Comparison of ENCODE assay signal across 19 mouse cellular contexts in the genomic region with DNA sequence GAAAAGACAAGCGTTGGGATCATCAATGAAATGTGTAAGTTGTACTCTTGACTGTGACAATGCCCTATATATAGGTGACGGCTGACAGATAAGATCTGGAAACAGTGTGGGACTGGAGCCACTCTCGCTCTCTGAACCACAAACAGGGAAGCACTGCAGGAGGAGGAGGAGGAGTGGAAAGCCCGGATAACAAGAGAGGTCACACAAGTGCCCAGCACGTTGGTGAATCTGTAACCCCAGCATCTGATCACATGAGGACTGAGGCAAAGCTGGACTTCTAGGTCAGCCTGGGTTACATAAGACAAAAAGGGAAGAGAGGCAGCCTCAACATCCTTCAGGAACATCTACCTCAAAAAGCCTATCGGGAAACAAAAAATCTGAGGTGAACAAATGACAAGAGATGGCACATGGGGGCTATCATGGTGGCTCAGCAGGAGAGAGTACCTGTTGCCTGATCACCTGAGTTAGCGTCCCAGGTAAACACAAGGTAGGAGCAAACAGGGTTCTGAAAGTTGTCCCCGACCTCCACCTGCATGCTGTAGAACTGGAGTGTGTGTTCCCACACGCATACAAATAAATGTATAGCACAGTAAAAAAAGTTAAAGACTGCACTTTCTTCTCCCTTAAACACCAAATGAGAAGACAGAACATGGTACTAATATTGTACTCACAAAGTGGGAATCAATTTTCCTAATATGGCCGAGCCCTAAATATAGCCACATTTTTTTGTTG. TPM values are rescaled to one million over a fixed set of nuclear protein-coding genes. Genes with fewer than 3 reads are reported as not detected.
DNase-seq lines count a peak whose midpoint lies in the region; ATAC-seq and TF ChIP-seq lines count a peak whose summit lies in the region.
"Had no signal": no experiment of that assay in that cellular context is flagged by ENCODE, and none has a peak within 500 bp of the region (broad histone marks: within the 10 kb centered on the region; RNA-seq: fewer than 3 reads in every experiment).

No protein-coding gene starts in this region.

- 58% methylated on average over 10 of the region's 10 CpGs for WGBS in kidney, adult 2 months
- 80% methylated on average over 10 of the region's 10 CpGs for WGBS in kidney, embryonic 14.5 days
- 48% methylated on average over 10 of the region's 10 CpGs for WGBS in liver, embryonic 16.5 days (ENCODE audit: insufficient replicate concordance)
- 83% methylated on average over 10 of the region's 10 CpGs for WGBS in hindbrain, embryonic 10.5 days

- no peak overlapping the region for H3K4me2 ChIP-seq in kidney, embryonic 14.5 days (replicated peaks; ENCODE audit: low read depth, low read length)
- peak overlapping the region; percentile 78 for H3K4me2 ChIP-seq in liver, embryonic 16.5 days (ENCODE audit: low read depth, low read length)
- H3K4me2 ChIP-seq: hindbrain, embryonic 13.5 days; limb, embryonic 13.5 days; stomach, embryonic 15.5 days had no signal

- TF ChIP-seq CTCF in kidney, adult 2 months (conservative IDR thresholded peaks at IDR 0.05; ENCODE audit: insufficient read depth, insufficient read length, low read depth, low read length): no peak

- peak overlapping the region; percentile 43; the same call in 1 of the 2 replicates for H3K4me3 ChIP-seq in kidney, adult 2 months (ENCODE audit: insufficient read depth, low read depth, low read length)
- no peak overlapping the region for H3K4me3 ChIP-seq in kidney, embryonic 14.5 days (ENCODE audit: low read length)
- H3K4me3 ChIP-seq in liver, embryonic 16.5 days (ENCODE audit: low read depth, low read length): peak overlapping the region; percentile 98
- no peak overlapping the region for H3K4me3 ChIP-seq in hindbrain, embryonic 10.5 days
- H3K4me3 ChIP-seq: hindbrain, embryonic 13.5 days; limb, embryonic 13.5 days; midbrain, embryonic 10.5 days; neural tube, embryonic 13.5 days; stomach, embryonic 15.5 days had no signal

- H3K27ac ChIP-seq in kidney, adult 2 months (ENCODE audit: insufficient read depth, low read depth, low read length): peak overlapping the region; percentile 95
- no peak overlapping the region for H3K27ac ChIP-seq in kidney, embryonic 14.5 days (ENCODE audit: low read depth, low read length)
- H3K27ac ChIP-seq in liver, embryonic 16.5 days (ENCODE audit: low read length): no peak overlapping the region
- no peak overlapping the region for H3K27ac ChIP-seq in hindbrain, embryonic 10.5 days
- H3K27ac ChIP-seq: hindbrain, embryonic 13.5 days; limb, embryonic 13.5 days; midbrain, embryonic 10.5 days; neural tube, embryonic 13.5 days; stomach, embryonic 15.5 days had no signal

- peaks cover 5% of the 10 kb centered on the region; the same call in 1 of the 2 replicates for H3K4me1 ChIP-seq in kidney, adult 2 months (ENCODE audit: control insufficient read depth, insufficient read depth, low read length)
- 0 out of 2 replicates have a peak, but pooled peaks cover 5% of the 10 kb centered on the region for H3K4me1 ChIP-seq in kidney, embryonic 14.5 days (ENCODE audit: control insufficient read depth, insufficient read depth, low read length)
- H3K4me1 ChIP-seq in liver, embryonic 16.5 days (ENCODE audit: control insufficient read depth, low read depth, low read length): peaks cover 27% of the 10 kb centered on the region
- H3K4me1 ChIP-seq in hindbrain, embryonic 10.5 days (replicated peaks): peaks cover 23% of the 10 kb centered on the region

- peak; percentile 56 for DNase-seq in cerebellum, adult 9-10 months
- DNase-seq in cerebellum, adult 8-10 months: no peak
- peak; percentile 92 for DNase-seq in kidney, adult 2 months
- peak; percentile 74 for DNase-seq in kidney, postnatal 14 days
- no peak for DNase-seq in gastrocnemius, adult 8-10 months (ENCODE audit: low spot score in 2 of 2)
- no peak for DNase-seq in hindbrain, embryonic 10.5 days (ENCODE audit: low spot score)
- DNase-seq: adrenal gland, adult 2 months; gastrocnemius, postnatal 10 days; heart, postnatal 10 days; lung, postnatal 10 days; right cerebral cortex, postnatal 14 days; thymus, postnatal 14 days had no signal

- H3K9ac ChIP-seq in kidney, embryonic 14.5 days (ENCODE audit: low read depth, low read length): no peak overlapping the region
- no peak overlapping the region for H3K9ac ChIP-seq in liver, embryonic 16.5 days (ENCODE audit: low read depth, low read length)
- H3K9ac ChIP-seq: hindbrain, embryonic 13.5 days; limb, embryonic 13.5 days; neural tube, embryonic 13.5 days; stomach, embryonic 15.5 days had no signal

- no peak for TF ChIP-seq POLR2A in kidney, adult 2 months (IDR thresholded peaks at IDR 0.05; ENCODE audit: low read depth, low read length)

- no peaks in the 10 kb centered on the region; the same call in 1 of the 2 replicates for H3K36me3 ChIP-seq in kidney, adult 2 months (ENCODE audit: control insufficient read depth, insufficient read depth, low read length)
- no peaks in the 10 kb centered on the region for H3K36me3 ChIP-seq in kidney, embryonic 14.5 days (ENCODE audit: control insufficient read depth, insufficient read depth, low read length)
- no peaks in the 10 kb centered on the region for H3K36me3 ChIP-seq in liver, embryonic 16.5 days (ENCODE audit: control insufficient read depth, insufficient read depth)
- no peaks in the 10 kb centered on the region for H3K36me3 ChIP-seq in hindbrain, embryonic 10.5 days
- H3K36me3 ChIP-seq: hindbrain, embryonic 13.5 days; limb, embryonic 13.5 days; midbrain, embryonic 10.5 days; neural tube, embryonic 13.5 days; stomach, embryonic 15.5 days had no signal

- H3K27me3 ChIP-seq in kidney, adult 2 months (replicated peaks; ENCODE audit: control insufficient read depth, insufficient read depth, low read length): no peaks in the 10 kb centered on the region
- no peaks in the 10 kb centered on the region for H3K27me3 ChIP-seq in kidney, embryonic 14.5 days (ENCODE audit: control insufficient read depth, insufficient read depth, low read length)
- H3K27me3 ChIP-seq in liver, embryonic 16.5 days (ENCODE audit: control insufficient read depth, insufficient read depth, low read depth, low read length): no peaks in the 10 kb centered on the region
- no peaks in the 10 kb centered on the region for H3K27me3 ChIP-seq in hindbrain, embryonic 10.5 days (ENCODE audit: insufficient read depth, poor library complexity, severe bottlenecking)
- H3K27me3 ChIP-seq: hindbrain, embryonic 13.5 days; limb, embryonic 13.5 days; neural tube, embryonic 13.5 days; stomach, embryonic 15.5 days had no signal

- H3K9me3 ChIP-seq in kidney, embryonic 14.5 days (ENCODE audit: control insufficient read depth, low read length): no peaks in the 10 kb centered on the region
- H3K9me3 ChIP-seq in liver, embryonic 16.5 days (replicated peaks; ENCODE audit: control insufficient read depth, low read length): no peaks in the 10 kb centered on the region
- no peaks in the 10 kb centered on the region for H3K9me3 ChIP-seq in hindbrain, embryonic 10.5 days
- H3K9me3 ChIP-seq: hindbrain, embryonic 13.5 days; limb, embryonic 13.5 days; midbrain, embryonic 10.5 days; neural tube, embryonic 13.5 days; stomach, embryonic 15.5 days had no signal

- ATAC-seq in kidney, embryonic 14.5 days (ENCODE audit: low FRiP score, low TSS enrichment): no peak
- no peak for ATAC-seq in liver, embryonic 16.5 days (ENCODE audit: low read depth)

RNA-seq across cellular contexts. Expression of a gene that starts 2.6 kb away (rescaled TPM):
- polyA plus RNA-seq in kidney, adult 2 months (2012; rRNA removed): 18.9 and 20.0 TPM in 2 replicates
- polyA plus RNA-seq in kidney, embryonic 14.5 days (2014; fragmentation: Nextera tagmentation; extraction: Ambion mirVana): 4.4 and 6.9 TPM in 2 replicates
- 3.2 and 3.5 TPM in 2 replicates for polyA plus RNA-seq in liver, embryonic 16.5 days (2015; fragmentation: Nextera tagmentation; extraction: Ambion mirVana)
- 1 to 10 TPM; 2.8 to 4.3 (median 3.3) TPM for total RNA-seq in gastrocnemius, adult 8-10 months (2022)
- 5.0 and 5.8 TPM in 2 replicates for polyA plus RNA-seq in hindbrain, embryonic 10.5 days (2016; fragmentation: Nextera tagmentation; extraction: Ambion mirVana)

RNA-seq across cellular contexts. Expression of a gene that starts 26.1 kb away (rescaled TPM):
- 6.4 and 9.6 TPM in 2 replicates for polyA plus RNA-seq in kidney, adult 2 months (2012; rRNA removed)
- polyA plus RNA-seq in kidney, embryonic 14.5 days (2014; fragmentation: Nextera tagmentation; extraction: Ambion mirVana): 164 and 189 TPM in 2 replicates
- 67.7 and 82.3 TPM in 2 replicates for polyA plus RNA-seq in liver, embryonic 16.5 days (2015; fragmentation: Nextera tagmentation; extraction: Ambion mirVana)
- 10 to 100 TPM; 37.5 to 50.4 (median 42.6) TPM for total RNA-seq in gastrocnemius, adult 8-10 months (2022)
- polyA plus RNA-seq in hindbrain, embryonic 10.5 days (2016; fragmentation: Nextera tagmentation; extraction: Ambion mirVana): 173 and 217 TPM in 2 replicates

Comparison
In these comparisons a context has a peak if more than half of its experiments do, and no peak if none do; other contexts are left out.
1. DNase-seq: peak in cerebellum, adult 9-10 months (single experiment), kidney, adult 2 months (single experiment) and kidney, postnatal 14 days (single experiment); none in cerebellum, adult 8-10 months (single experiment), gastrocnemius, adult 8-10 months (0 of 2) and hindbrain, embryonic 10.5 days (single experiment).
2. H3K4me3 ChIP-seq: peak in kidney, adult 2 months (single experiment) and liver, embryonic 16.5 days (single experiment); none in kidney, embryonic 14.5 days (single experiment) and hindbrain, embryonic 10.5 days (single experiment).